Mouse (Mus musculus) hindbrain, embryonic 14.5 days (tissue): Measurements from ENCODE around the gene Ppp1r1b. TPM values are rescaled to one million over a fixed set of nuclear protein-coding genes. Genes with fewer than 3 reads are reported as not detected.
A peak's percentile ranks its signal among the peaks of the same experiment; 100 is the strongest.
"Not testable (repeated sequence)": the region's sequence is repeated elsewhere in the genome, so short reads cannot be mapped to it uniquely, and the experiment has no call there.

Experiments used
- ATAC-seq: fragments of 200-750 bp; cut with Nextera tagmentation; 2 replicates; pipeline ENCODE4 v1.8.0; 2017; ENCODE audit warnings: moderate number of reproducible peaks, mild to moderate bottlenecking, moderate TSS enrichment, moderate library complexity; ENCODE audit not compliant: low FRiP score
- DNase-seq: peaks from one replicate; pipeline ENCODE4 v3.0.0-alpha.2; 2015; ENCODE audit warnings: low spot score
- H3K27ac ChIP-seq: fragments of 300-500 bp; sonication (generic); 2 replicates; pipeline ENCODE4 v1.5.1; 2014; ENCODE audit warnings: mild to moderate bottlenecking, moderate library complexity
- H3K27me3 ChIP-seq: fragments of 300-500 bp; sonication (generic); 2 replicates; pipeline ENCODE4 v1.6.1; 2014; ENCODE audit warnings: mild to moderate bottlenecking, low read length, mixed read lengths; ENCODE audit not compliant: control insufficient read depth, insufficient read depth
- H3K36me3 ChIP-seq: fragments of 300-500 bp; sonication (generic); replicated peaks from 2 replicates; pipeline ENCODE4 v1.6.1; 2014; ENCODE audit not compliant: control insufficient read depth, insufficient read depth
- H3K4me1 ChIP-seq: fragments of 300-500 bp; sonication (generic); replicated peaks from 2 replicates; pipeline ENCODE4 v1.6.1; 2014; ENCODE audit warnings: antibody characterized with exemption, low read length, mixed read lengths; ENCODE audit not compliant: control insufficient read depth, insufficient read depth
- H3K4me2 ChIP-seq: fragments of 300-500 bp; sonication (generic); replicated peaks from 2 replicates; pipeline ENCODE4 v1.6.1; 2014; ENCODE audit warnings: mild to moderate bottlenecking, moderate library complexity
- H3K4me3 ChIP-seq: fragments of 300-500 bp; sonication (generic); replicated peaks from 2 replicates; pipeline ENCODE4 v1.5.1; 2014; ENCODE audit warnings: mild to moderate bottlenecking, low read length
- H3K9ac ChIP-seq: fragments of 300-500 bp; sonication (generic); 2 replicates; pipeline ENCODE4 v1.6.1; 2014
- H3K9me3 ChIP-seq: fragments of 300-500 bp; sonication (generic); 2 replicates; pipeline ENCODE4 v1.6.1; 2016; ENCODE audit warnings: low read length; ENCODE audit not compliant: control insufficient read depth
- WGBS: fragments of 180-500 bp; shearing (Covaris S2); extraction: QIAGEN DNeasy Blood & Tissue Kit; methylation state at CpG from one replicate; pipeline ENCODE4 v1.1.7; 2014; 5-methylcytosine and 5-hydroxymethylcytosine counted together
- polyA plus RNA-seq: library from polyadenylated mRNA; unstranded; fragments of >200 nt; fragmentation: Nextera tagmentation; extraction: Ambion mirVana; gene quantifications from 2 replicates; pipeline ENCODE4 v1.2.1, GENCODE M21; 2014

Gene Ppp1r1b
- polyA plus RNA-seq, 1 experiment from 2014 or later: 3.3 TPM

DNA sequence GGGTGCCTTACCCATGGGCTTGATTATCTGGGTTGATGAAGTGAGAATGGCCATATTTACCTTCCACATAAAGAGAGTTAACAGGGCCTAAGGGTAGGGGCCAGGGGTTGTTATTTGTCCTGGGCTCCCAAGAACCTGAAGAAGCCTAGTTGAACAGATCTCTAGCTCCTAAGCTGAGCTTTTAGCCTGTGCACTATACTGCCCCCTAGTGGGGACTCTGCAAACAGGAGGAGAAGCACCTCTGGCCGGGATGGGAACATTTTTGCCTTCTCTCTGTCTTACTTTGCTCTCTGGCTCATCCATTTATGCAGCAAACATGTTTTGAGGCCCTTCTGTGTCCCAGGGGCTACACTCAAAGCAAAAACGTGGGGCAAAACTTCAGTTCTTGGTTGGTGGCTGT is 24.2 kb downstream of the Ppp1r1b start:
- 7% methylated on average over 2 of the region's 2 CpGs for WGBS
- Histone ChIP-seq H3K36me3 (peaks cover 31% of the 10 kb centered on the region), H3K4me2 (no peak overlapping the region), H3K9me3 (no peaks in the 10 kb centered on the region), H3K4me3 (no peak overlapping the region), H3K27ac (no peak overlapping the region), H3K27me3 (no peaks in the 10 kb centered on the region), H3K4me1 (peaks cover 13% of the 10 kb centered on the region; the same call in 1 of the 2 replicates), H3K9ac (no peak overlapping the region)
- DNase-seq: peak; percentile 78
- ATAC-seq: no peak

- ATAC-seq: no peak
- DNase-seq: no peak
- Histone ChIP-seq H3K36me3 (peaks cover 39% of the 10 kb centered on the region), H3K4me1 (peaks cover 13% of the 10 kb centered on the region; the same call in 1 of the 2 replicates), H3K9me3 (no peaks in the 10 kb centered on the region), H3K9ac (no peak overlapping the region), H3K27me3 (no peaks in the 10 kb centered on the region), H3K4me2 (no peak overlapping the region), H3K27ac (no peak overlapping the region), H3K4me3 (no peak overlapping the region)
- WGBS: 90% methylated on average over 6 of the region's 6 CpGs
Measured at GRCm38 (mm10) chr11:98373244-98373643, 25.0 kb downstream of the Ppp1r1b start.

DNA sequence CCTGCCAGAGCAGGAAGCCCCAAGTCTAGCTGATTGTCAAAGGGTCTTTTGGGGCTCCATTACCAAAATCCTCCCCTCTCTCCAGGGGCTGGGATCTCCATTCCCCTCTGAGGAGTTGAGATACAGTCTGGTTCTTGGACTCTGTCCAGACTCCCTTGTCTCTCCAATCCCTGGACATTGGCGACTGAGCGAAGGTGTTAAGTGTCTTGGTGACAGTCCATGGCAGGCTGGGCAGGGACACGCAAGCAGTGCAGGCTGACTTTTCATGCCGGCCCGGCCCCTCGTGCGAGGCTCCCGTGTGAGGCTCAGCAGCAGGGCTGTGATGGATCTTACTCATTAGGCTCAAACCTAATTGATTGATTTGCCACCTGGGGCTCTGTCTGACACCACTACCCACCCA is 26.1 kb downstream of the Ppp1r1b start:
- Histone ChIP-seq H3K27ac (no peak overlapping the region), H3K27me3 (no peaks in the 10 kb centered on the region), H3K36me3 (peaks cover 49% of the 10 kb centered on the region), H3K4me3 (no peak overlapping the region), H3K9me3 (no peaks in the 10 kb centered on the region), H3K9ac (no peak overlapping the region), H3K4me2 (no peak overlapping the region), H3K4me1 (peaks cover 13% of the 10 kb centered on the region; the same call in 1 of the 2 replicates)
- WGBS: 61% methylated on average over 8 of the region's 8 CpGs
- DNase-seq (no peak), ATAC-seq (no peak)

GRCm38 (mm10) chr11:98376756-98377155 is 28.6 kb downstream of the Ppp1r1b start:
- H3K4me3 ChIP-seq: no peak overlapping the region
- 79% methylated on average over 5 of the region's 5 CpGs for WGBS
- peaks cover 5% of the 10 kb centered on the region; the same call in 1 of the 2 replicates for H3K4me1 ChIP-seq

DNA sequence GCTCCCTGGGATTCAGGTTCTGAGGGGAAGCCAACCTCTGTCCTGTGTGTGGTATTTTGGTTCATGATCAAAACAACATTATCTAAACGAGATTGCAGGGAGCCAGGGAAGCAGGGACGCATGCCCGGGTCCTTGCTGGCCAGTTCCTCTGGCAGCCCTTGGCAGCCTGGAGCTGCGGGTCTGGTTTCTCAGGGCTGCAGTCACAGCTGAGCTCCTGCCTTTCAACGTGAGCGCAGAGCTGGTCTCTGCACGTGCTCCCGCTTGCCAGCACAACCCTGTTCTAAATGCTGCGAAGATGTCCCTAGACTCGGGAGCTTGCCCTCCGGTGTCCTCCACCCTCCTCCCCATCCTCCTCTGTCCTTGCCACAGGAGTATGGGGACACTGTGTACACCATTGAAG is 29.6 kb downstream of the Ppp1r1b start:
- DNase-seq: no peak
- H3K4me1 ChIP-seq: no peaks in the 10 kb centered on the region
- no peaks in the 10 kb centered on the region for H3K27me3 ChIP-seq
- H3K4me2 ChIP-seq: no peak overlapping the region
- no peak overlapping the region for H3K27ac ChIP-seq
- WGBS: 84% methylated on average over 11 of the region's 11 CpGs
- H3K9ac ChIP-seq: no peak overlapping the region
- no peaks in the 10 kb centered on the region for H3K9me3 ChIP-seq
- peaks cover 64% of the 10 kb centered on the region for H3K36me3 ChIP-seq
- H3K4me3 ChIP-seq: no peak overlapping the region
- ATAC-seq: no peak

More at GRCm38 (mm10) chr11:98376756-98377155, 28.6 kb downstream of the Ppp1r1b start:
- Histone ChIP-seq H3K27ac (no peak overlapping the region), H3K4me2 (no peak overlapping the region), H3K9ac (no peak overlapping the region), H3K36me3 (peaks cover 64% of the 10 kb centered on the region), H3K27me3 (no peaks in the 10 kb centered on the region), H3K9me3 (no peaks in the 10 kb centered on the region)
- ATAC-seq (no peak), DNase-seq (no peak)

DNA sequence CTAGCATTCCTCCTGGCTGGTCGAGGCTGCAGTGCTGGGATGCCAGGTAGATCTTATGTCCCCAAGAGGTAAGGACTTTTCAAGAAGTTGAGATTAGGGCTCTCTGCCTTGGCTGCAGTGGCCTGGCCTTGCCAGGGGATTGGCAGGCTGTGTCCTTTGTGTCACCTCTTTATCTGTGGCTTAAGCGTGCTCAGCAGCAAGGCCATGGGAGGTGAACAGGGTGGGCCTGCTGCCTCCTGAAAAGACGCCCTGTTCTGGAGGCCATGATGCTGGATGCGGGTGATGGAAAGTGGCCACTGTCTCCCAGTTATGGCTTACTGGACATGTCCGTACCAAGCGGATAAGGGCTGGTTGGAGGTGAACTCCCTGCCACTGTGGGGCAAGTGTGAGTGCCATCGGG is 31.2 kb downstream of the Ppp1r1b start:
- H3K36me3 ChIP-seq: peaks cover 64% of the 10 kb centered on the region
- H3K27ac ChIP-seq: no peak overlapping the region
- 93% methylated on average over 7 of the region's 7 CpGs for WGBS

GRCm38 (mm10) chr11:98380106-98380505 is 31.9 kb downstream of the Ppp1r1b start:
- Histone ChIP-seq H3K4me2 (no peak overlapping the region), H3K9me3 (no peaks in the 10 kb centered on the region), H3K4me3 (no peak overlapping the region), H3K36me3 (peaks cover 57% of the 10 kb centered on the region), H3K9ac (no peak overlapping the region), H3K27ac (no peak overlapping the region), H3K27me3 (no peaks in the 10 kb centered on the region), H3K4me1 (no peaks in the 10 kb centered on the region)
- ATAC-seq (no peak), DNase-seq (peak; percentile 59)
- 81% methylated on average over 6 of the region's 6 CpGs for WGBS

More for the DNA sequence above, 31.2 kb downstream of the Ppp1r1b start:
- no peak overlapping the region for H3K4me3 ChIP-seq
- DNase-seq: no peak
- ATAC-seq: no peak
- no peak overlapping the region for H3K4me2 ChIP-seq
- H3K9me3 ChIP-seq: no peaks in the 10 kb centered on the region
- H3K27me3 ChIP-seq: no peaks in the 10 kb centered on the region
- no peaks in the 10 kb centered on the region for H3K4me1 ChIP-seq
- H3K9ac ChIP-seq: no peak overlapping the region

DNA sequence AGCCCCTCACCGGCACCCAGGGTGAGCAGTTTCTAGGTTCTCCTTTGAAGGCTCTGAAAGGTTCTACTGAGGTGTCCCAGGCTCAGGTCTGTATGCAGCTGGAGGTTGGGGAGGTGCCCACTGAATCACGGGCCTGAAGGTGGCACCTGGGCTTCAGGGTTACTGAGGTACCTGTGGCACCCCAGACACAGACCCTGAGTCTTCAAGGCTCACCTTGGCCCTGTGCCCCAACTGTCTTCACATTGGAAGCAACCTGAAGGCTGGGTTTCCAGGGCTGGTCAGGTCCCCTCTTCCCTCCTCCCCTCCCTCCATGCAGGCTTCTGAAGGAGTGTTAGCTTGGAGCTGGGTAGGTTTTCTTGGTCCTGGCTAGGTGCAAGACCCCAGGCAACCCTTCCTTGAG is 33.4 kb downstream of the Ppp1r1b start:
- Histone ChIP-seq H3K27me3 (0 out of 2 replicates have a peak, but pooled peaks cover 1% of the 10 kb centered on the region), H3K4me1 (no peaks in the 10 kb centered on the region), H3K36me3 (peaks cover 41% of the 10 kb centered on the region), H3K4me3 (no peak overlapping the region), H3K4me2 (no peak overlapping the region), H3K27ac (no peak overlapping the region), H3K9me3 (no peaks in the 10 kb centered on the region), H3K9ac (no peak overlapping the region)
- DNase-seq: no peak
- 90% methylated on average over 2 of the region's 2 CpGs for WGBS
- no peak for ATAC-seq

GRCm38 (mm10) chr11:98382405-98382804 is 34.2 kb downstream of the Ppp1r1b start:
- not testable (repeated sequence) for H3K9ac ChIP-seq, H3K9me3 ChIP-seq, H3K4me3 ChIP-seq, H3K27me3 ChIP-seq, DNase-seq, H3K4me2 ChIP-seq, ATAC-seq, H3K27ac ChIP-seq, H3K4me1 ChIP-seq
- WGBS: 51% methylated on average over 2 of the region's 2 CpGs
- peaks cover 34% of the 10 kb centered on the region for H3K36me3 ChIP-seq
